Mouse (Mus musculus) right cerebral cortex, postnatal 4 days (tissue): ENCODE data around the gene Elovl2.

Experiments used
- DNase-seq: peaks from one replicate; pipeline ENCODE4 v3.0.0-alpha.2; 2022

The Elovl2 gene

GRCm38 (mm10) chr13:41134901-41135300 is 85.3 kb downstream of the Elovl2 start:
- peak; percentile 77 for DNase-seq
